Mouse (Mus musculus): ENCODE results near the gene Limk2. TPM values are rescaled to one million over a fixed set of nuclear protein-coding genes. Genes with fewer than 3 reads are reported as not detected.

The Limk2 gene
- total RNA-seq, 1 experiment = 80.5 TPM

DNA sequence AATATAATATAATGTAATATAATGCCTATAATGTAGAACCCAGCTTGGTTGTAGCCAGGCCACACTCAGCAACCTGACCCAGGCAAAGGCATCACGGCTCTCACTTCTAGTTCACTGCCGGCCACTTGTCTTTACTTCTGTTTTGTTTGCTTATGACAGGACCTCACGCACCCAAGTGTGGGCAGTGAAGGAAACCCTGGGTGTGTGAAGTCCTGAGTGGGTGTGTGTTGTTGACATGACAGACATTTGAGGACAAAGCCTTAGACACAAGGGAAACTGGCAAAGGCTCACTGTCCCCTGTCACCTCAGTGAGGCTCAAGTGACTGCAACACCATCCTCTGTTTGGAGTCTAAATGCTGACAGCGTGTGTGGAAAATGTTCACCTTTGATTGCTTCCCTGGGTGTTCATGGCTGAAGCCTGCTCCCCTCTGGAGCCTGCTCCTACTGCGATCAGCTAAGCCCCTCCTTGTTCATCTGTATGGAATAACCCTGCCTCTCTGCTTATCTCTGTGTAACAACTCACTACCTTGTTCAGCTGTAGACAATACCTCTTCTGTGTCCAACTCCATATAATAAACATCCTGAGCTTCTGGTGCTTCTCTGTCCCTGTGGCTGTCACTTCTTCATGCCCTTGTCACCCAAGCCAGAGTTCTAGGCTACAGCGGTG is 27.7 kb downstream of the Limk2 start:
- DNase-seq (ENCODE audit: low read depth, low spot score) = no peak
- TF ChIP-seq MAFK (IDR thresholded peaks at IDR 0.05; ENCODE audit: insufficient read depth, low read depth, low read length) = no peak
- no peak for TF ChIP-seq ZNF384 (IDR thresholded peaks at IDR 0.05; ENCODE audit: low read depth, low read length)
- no peak for TF ChIP-seq CHD2 (IDR thresholded peaks at IDR 0.05; ENCODE audit: low read depth, low read length)
- no peak for TF ChIP-seq ZC3H11A (IDR thresholded peaks at IDR 0.05; ENCODE audit: borderline replicate concordance, low read depth, low read length)
- peaks cover 5% of the 10 kb centered on the region; the same call in 1 of the 2 replicates for H3K36me3 ChIP-seq (ENCODE audit: control insufficient read depth, insufficient read depth, low read length, poor library complexity, severe bottlenecking)
- no peak overlapping the region for H3K27ac ChIP-seq (ENCODE audit: insufficient read depth, low read depth, low read length, poor library complexity, severe bottlenecking)
- no peaks in the 10 kb centered on the region for H3K9me3 ChIP-seq (ENCODE audit: control insufficient read depth, insufficient read depth, low read depth, low read length)
- H3K9ac ChIP-seq (ENCODE audit: insufficient read depth, low read depth, low read length, poor library complexity, severe bottlenecking) = no peak overlapping the region
- H3K4me3 ChIP-seq (ENCODE audit: insufficient read depth in 1 of 2, low read depth in 1 of 2, low read length in 2 of 2, poor library complexity in 1 of 2, severe bottlenecking in 1 of 2) = no peak overlapping the region
- in situ Hi-C loops (cut with MboI; ENCODE audit: low sequenced_read_pairs in 2 of 2, unreplicated experiment in 2 of 2) = no loop called here
- H3K4me1 ChIP-seq (ENCODE audit: control insufficient read depth in 2 of 2, insufficient read depth in 2 of 2, low read length in 2 of 2, poor library complexity in 1 of 2) = peaks cover 3 to 4% of the 10 kb centered on the region in 2 experiments; a peak in 3 of 4 replicates

DNA sequence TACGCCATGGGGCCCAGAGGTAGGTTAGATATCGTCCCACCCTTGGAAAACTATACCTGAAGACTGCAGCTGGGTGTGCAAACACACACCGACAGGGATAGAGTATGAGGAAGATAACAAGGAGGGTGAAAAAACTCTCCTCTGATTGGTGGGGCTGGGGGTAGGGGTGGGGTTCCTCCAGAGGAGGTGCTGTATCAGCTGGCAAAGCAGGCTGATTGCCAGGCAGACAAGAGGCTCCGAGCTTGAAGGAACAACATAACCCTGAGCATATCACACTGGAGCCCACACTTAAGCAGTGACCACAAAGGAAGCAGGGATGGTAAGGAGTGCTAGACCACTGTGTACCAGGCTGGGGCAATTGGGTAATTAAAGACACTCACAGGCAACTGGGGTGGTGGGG is 29.6 kb downstream of the Limk2 start:
- H3K4me3 ChIP-seq (ENCODE audit: insufficient read depth in 1 of 2, low read depth in 1 of 2, low read length in 2 of 2, poor library complexity in 1 of 2, severe bottlenecking in 1 of 2) = no peak overlapping the region
- no peak for DNase-seq (ENCODE audit: low read depth, low spot score)
- H3K4me1 ChIP-seq (ENCODE audit: control insufficient read depth in 2 of 2, insufficient read depth in 2 of 2, low read length in 2 of 2, poor library complexity in 1 of 2) = peaks cover 3 to 20% of the 10 kb centered on the region in 2 experiments
- no peak for TF ChIP-seq MAFK (IDR thresholded peaks at IDR 0.05; ENCODE audit: insufficient read depth, low read depth, low read length)
- TF ChIP-seq CHD2 (IDR thresholded peaks at IDR 0.05; ENCODE audit: low read depth, low read length) = no peak
- TF ChIP-seq ZC3H11A (IDR thresholded peaks at IDR 0.05; ENCODE audit: borderline replicate concordance, low read depth, low read length) = no peak
- TF ChIP-seq ZNF384 (IDR thresholded peaks at IDR 0.05; ENCODE audit: low read depth, low read length) = no peak
- TF ChIP-seq HCFC1 (IDR thresholded peaks at IDR 0.05; ENCODE audit: borderline replicate concordance, insufficient read depth, low read length) = no peak
- H3K9ac ChIP-seq (ENCODE audit: insufficient read depth, low read depth, low read length, poor library complexity, severe bottlenecking) = no peak overlapping the region
- H3K27ac ChIP-seq (ENCODE audit: insufficient read depth, low read depth, low read length, poor library complexity, severe bottlenecking) = no peak overlapping the region
- no peaks in the 10 kb centered on the region for H3K9me3 ChIP-seq (ENCODE audit: control insufficient read depth, insufficient read depth, low read depth, low read length)
- in situ Hi-C loops (cut with MboI; ENCODE audit: low sequenced_read_pairs in 2 of 2, unreplicated experiment in 2 of 2) = no loop called here
- 0 out of 2 replicates have a peak, but pooled peaks cover 3% of the 10 kb centered on the region for H3K36me3 ChIP-seq (ENCODE audit: control insufficient read depth, insufficient read depth, low read length, poor library complexity, severe bottlenecking)

DNA sequence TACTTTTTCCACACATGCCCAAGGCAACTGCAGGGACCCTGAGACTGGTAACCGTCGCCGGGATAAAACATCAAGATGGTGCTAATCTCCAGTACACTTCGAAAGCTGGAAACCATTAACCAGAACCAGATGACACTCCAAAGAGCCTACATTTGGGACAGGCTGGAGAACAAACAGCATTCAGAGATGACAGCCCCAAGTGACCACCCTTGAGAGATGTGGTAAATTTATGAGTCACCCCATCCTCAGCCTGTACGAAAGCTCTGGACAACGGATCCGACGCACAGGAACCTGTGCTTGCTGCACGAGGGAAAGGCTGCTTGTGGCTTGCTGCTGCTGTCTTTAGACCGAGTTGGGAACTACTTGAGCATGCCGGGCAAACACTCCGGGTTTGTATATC is 34.2 kb downstream of the Limk2 start:
- Histone ChIP-seq H3K27ac (ENCODE audit: insufficient read depth, low read depth, low read length, poor library complexity, severe bottlenecking) (no peak overlapping the region), H3K4me1 (ENCODE audit: control insufficient read depth in 2 of 2, insufficient read depth in 2 of 2, low read length in 2 of 2, poor library complexity in 1 of 2) (peaks cover 0 to 28% of the 10 kb centered on the region in 2 experiments; a peak in 2 of 4 replicates), H3K9ac (ENCODE audit: insufficient read depth, low read depth, low read length, poor library complexity, severe bottlenecking) (no peak overlapping the region), H3K4me3 (ENCODE audit: insufficient read depth in 1 of 2, low read depth in 1 of 2, low read length in 2 of 2, poor library complexity in 1 of 2, severe bottlenecking in 1 of 2) (no peak overlapping the region), H3K9me3 (ENCODE audit: control insufficient read depth, insufficient read depth, low read depth, low read length) (no peaks in the 10 kb centered on the region), H3K36me3 (ENCODE audit: control insufficient read depth, insufficient read depth, low read length, poor library complexity, severe bottlenecking) (0 out of 2 replicates have a peak, but pooled peaks cover 2% of the 10 kb centered on the region)
- DNase-seq (ENCODE audit: low read depth, low spot score) = no peak
- TF ChIP-seq HCFC1 (IDR thresholded peaks at IDR 0.05; ENCODE audit: borderline replicate concordance, insufficient read depth, low read length) (no peak), CHD2 (IDR thresholded peaks at IDR 0.05; ENCODE audit: low read depth, low read length) (no peak), ZNF384 (IDR thresholded peaks at IDR 0.05; ENCODE audit: low read depth, low read length) (no peak), ZC3H11A (IDR thresholded peaks at IDR 0.05; ENCODE audit: borderline replicate concordance, low read depth, low read length) (no peak), MAFK (IDR thresholded peaks at IDR 0.05; ENCODE audit: insufficient read depth, low read depth, low read length) (no peak)
- in situ Hi-C loops (cut with MboI; ENCODE audit: low sequenced_read_pairs in 2 of 2, unreplicated experiment in 2 of 2) = no loop called here

DNA sequence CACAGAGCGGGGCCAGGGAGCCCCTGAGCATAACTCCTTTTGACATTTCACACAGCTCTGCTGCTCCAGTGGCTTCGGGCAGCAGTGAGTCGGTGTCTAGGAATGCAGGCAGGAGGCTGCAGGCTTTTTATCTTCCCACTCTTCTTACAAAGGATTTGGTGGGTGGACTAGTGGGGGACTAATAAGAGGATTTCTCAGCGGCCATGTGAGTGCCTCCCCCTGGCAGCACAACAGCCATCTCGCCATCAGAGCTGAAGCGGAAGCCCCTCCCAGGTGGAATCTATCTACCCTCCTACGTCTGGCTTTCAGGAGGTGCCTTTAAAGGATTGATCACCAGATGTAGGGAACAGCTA is 34.7 kb downstream of the Limk2 start:
- in situ Hi-C loops (cut with MboI; ENCODE audit: low sequenced_read_pairs in 2 of 2, unreplicated experiment in 2 of 2) = no loop called here
- Histone ChIP-seq H3K4me3 (ENCODE audit: insufficient read depth in 1 of 2, low read depth in 1 of 2, low read length in 2 of 2, poor library complexity in 1 of 2, severe bottlenecking in 1 of 2) (no peak overlapping the region), H3K4me1 (ENCODE audit: control insufficient read depth in 2 of 2, insufficient read depth in 2 of 2, low read length in 2 of 2, poor library complexity in 1 of 2) (peaks cover 4 to 31% of the 10 kb centered on the region in 2 experiments; a peak in 3 of 4 replicates)

More for the DNA sequence above, 34.7 kb downstream of the Limk2 start:
- H3K27ac ChIP-seq (ENCODE audit: insufficient read depth, low read depth, low read length, poor library complexity, severe bottlenecking) = no peak overlapping the region
- H3K36me3 ChIP-seq (ENCODE audit: control insufficient read depth, insufficient read depth, low read length, poor library complexity, severe bottlenecking) = 0 out of 2 replicates have a peak, but pooled peaks cover 2% of the 10 kb centered on the region
- no peak overlapping the region; the same call in 1 of the 2 replicates for H3K9ac ChIP-seq (ENCODE audit: insufficient read depth, low read depth, low read length, poor library complexity, severe bottlenecking)
- no peaks in the 10 kb centered on the region for H3K9me3 ChIP-seq (ENCODE audit: control insufficient read depth, insufficient read depth, low read depth, low read length)
- TF ChIP-seq ZC3H11A (IDR thresholded peaks at IDR 0.05; ENCODE audit: borderline replicate concordance, low read depth, low read length) (no peak), HCFC1 (IDR thresholded peaks at IDR 0.05; ENCODE audit: borderline replicate concordance, insufficient read depth, low read length) (no peak), ZNF384 (IDR thresholded peaks at IDR 0.05; ENCODE audit: low read depth, low read length) (no peak), MAFK (IDR thresholded peaks at IDR 0.05; ENCODE audit: insufficient read depth, low read depth, low read length) (no peak), CHD2 (IDR thresholded peaks at IDR 0.05; ENCODE audit: low read depth, low read length) (no peak)
- DNase-seq (ENCODE audit: low read depth, low spot score) = no peak
